Mouse (Mus musculus): Measurements from ENCODE around the gene Adam1a. TPM values are rescaled to one million over a fixed set of nuclear protein-coding genes. Genes with fewer than 3 reads are reported as not detected.

Adam1a gene
- polyA plus RNA-seq, 1 experiment from 2014 or later: 1.3 TPM

GRCm38 (mm10) chr5:121583765-121584501, 38.7 kb upstream of the Adam1a start:
- peak; percentile 39 for DNase-seq (ENCODE audit: low spot score)
- WGBS: 63% methylated on average over 12 of the region's 12 CpGs
- Histone ChIP-seq H3K27ac (0 out of 2 replicates have a peak overlapping the region, but pooled peaks have one; percentile 43), H3K9me3 (replicated peaks) (no peaks in the 10 kb centered on the region), H3K4me1 (peaks cover 16% of the 10 kb centered on the region), H3K27me3 (ENCODE audit: low read depth, poor library complexity, severe bottlenecking) (no peaks in the 10 kb centered on the region), H3K4me3 (no peak overlapping the region), H3K36me3 (peaks cover 32% of the 10 kb centered on the region)

GRCm38 (mm10) chr5:121581945-121582344, 36.7 kb upstream of the Adam1a start:
- no peak overlapping the region for H3K27ac ChIP-seq
- 88% methylated on average over 8 of the region's 8 CpGs for WGBS
- no peak overlapping the region for H3K4me3 ChIP-seq
- H3K4me1 ChIP-seq: peaks cover 16% of the 10 kb centered on the region
- no peaks in the 10 kb centered on the region for H3K27me3 ChIP-seq (ENCODE audit: low read depth, poor library complexity, severe bottlenecking)
- peaks cover 45% of the 10 kb centered on the region for H3K36me3 ChIP-seq
- DNase-seq (ENCODE audit: low spot score): no peak
- no peaks in the 10 kb centered on the region for H3K9me3 ChIP-seq (replicated peaks)

- peaks cover 90% of the 10 kb centered on the region for H3K36me3 ChIP-seq
These were observed 31.7 kb upstream of the Adam1a start for GRCm38 (mm10) chr5:121576927-121577488.

GRCm38 (mm10) chr5:121575867-121576266, 30.6 kb upstream of the Adam1a start:
- H3K9me3 ChIP-seq (replicated peaks): no peaks in the 10 kb centered on the region
- peaks cover 98% of the 10 kb centered on the region for H3K36me3 ChIP-seq
- 97% methylated on average over 11 of the region's 11 CpGs for WGBS
- DNase-seq (ENCODE audit: low spot score): no peak
- H3K27me3 ChIP-seq (ENCODE audit: low read depth, poor library complexity, severe bottlenecking): no peaks in the 10 kb centered on the region
- no peak overlapping the region for H3K4me3 ChIP-seq
- H3K4me1 ChIP-seq: no peaks in the 10 kb centered on the region
- H3K27ac ChIP-seq: no peak overlapping the region

More at GRCm38 (mm10) chr5:121576927-121577488, 31.7 kb upstream of the Adam1a start:
- Histone ChIP-seq H3K4me1 (no peaks in the 10 kb centered on the region), H3K27ac (no peak overlapping the region), H3K27me3 (ENCODE audit: low read depth, poor library complexity, severe bottlenecking) (no peaks in the 10 kb centered on the region), H3K4me3 (no peak overlapping the region), H3K9me3 (replicated peaks) (no peaks in the 10 kb centered on the region)
- WGBS: 85% methylated on average over 11 of the region's 11 CpGs
- no peak for DNase-seq (ENCODE audit: low spot score)

- Histone ChIP-seq H3K4me3 (no peak overlapping the region), H3K27ac (no peak overlapping the region), H3K4me1 (no peaks in the 10 kb centered on the region), H3K27me3 (ENCODE audit: low read depth, poor library complexity, severe bottlenecking) (no peaks in the 10 kb centered on the region), H3K9me3 (replicated peaks) (no peaks in the 10 kb centered on the region), H3K36me3 (peaks cover 97% of the 10 kb centered on the region)
- WGBS: 91% methylated on average over 13 of the region's 13 CpGs
- DNase-seq (ENCODE audit: low spot score): no peak
These were observed 28.9 kb upstream of the Adam1a start for GRCm38 (mm10) chr5:121574145-121574544.

- Histone ChIP-seq H3K9me3 (replicated peaks) (no peaks in the 10 kb centered on the region), H3K27ac (no peak overlapping the region), H3K36me3 (peaks cover 79% of the 10 kb centered on the region), H3K4me1 (no peaks in the 10 kb centered on the region), H3K4me3 (no peak overlapping the region), H3K27me3 (ENCODE audit: low read depth, poor library complexity, severe bottlenecking) (no peaks in the 10 kb centered on the region)
- WGBS: 85% methylated on average over 1 of the region's 1 CpGs
- no peak for DNase-seq (ENCODE audit: low spot score)
These were observed 25.5 kb upstream of the Adam1a start for GRCm38 (mm10) chr5:121570787-121571186.

GRCm38 (mm10) chr5:121569881-121570420, 24.7 kb upstream of the Adam1a start:
- DNase-seq (ENCODE audit: low spot score): no peak
- Histone ChIP-seq H3K9me3 (replicated peaks) (no peaks in the 10 kb centered on the region), H3K36me3 (peaks cover 71% of the 10 kb centered on the region), H3K27ac (no peak overlapping the region), H3K27me3 (ENCODE audit: low read depth, poor library complexity, severe bottlenecking) (no peaks in the 10 kb centered on the region), H3K4me1 (0 out of 2 replicates have a peak, but pooled peaks cover 1% of the 10 kb centered on the region), H3K4me3 (no peak overlapping the region)
- WGBS: 86% methylated on average over 8 of the region's 9 CpGs

GRCm38 (mm10) chr5:121566035-121566681, 20.9 kb upstream of the Adam1a start:
- no peak overlapping the region for H3K4me3 ChIP-seq
- WGBS: 91% methylated on average over 16 of the region's 16 CpGs
- H3K27ac ChIP-seq: no peak overlapping the region
- peaks cover 9% of the 10 kb centered on the region for H3K4me1 ChIP-seq
- DNase-seq (ENCODE audit: low spot score): no peak
- H3K36me3 ChIP-seq: peaks cover 34% of the 10 kb centered on the region
- no peaks in the 10 kb centered on the region for H3K9me3 ChIP-seq (replicated peaks)
- no peaks in the 10 kb centered on the region for H3K27me3 ChIP-seq (ENCODE audit: low read depth, poor library complexity, severe bottlenecking)

- peak overlapping the region; percentile 27; the same call in 1 of the 2 replicates for H3K4me3 ChIP-seq
- H3K4me1 ChIP-seq: peaks cover 9% of the 10 kb centered on the region
- peaks cover 18% of the 10 kb centered on the region for H3K36me3 ChIP-seq
- no peaks in the 10 kb centered on the region for H3K27me3 ChIP-seq (ENCODE audit: low read depth, poor library complexity, severe bottlenecking)
- H3K27ac ChIP-seq: peak overlapping the region; percentile 81
- 16% methylated on average over 11 of the region's 11 CpGs for WGBS
- H3K9me3 ChIP-seq (replicated peaks): no peaks in the 10 kb centered on the region
- DNase-seq (ENCODE audit: low spot score): peak; percentile 94
These were observed 19.2 kb upstream of the Adam1a start for GRCm38 (mm10) chr5:121564468-121564895.

- H3K27me3 ChIP-seq (ENCODE audit: low read depth, poor library complexity, severe bottlenecking): no peaks in the 10 kb centered on the region
- no peak overlapping the region for H3K27ac ChIP-seq
- DNase-seq (ENCODE audit: low spot score): no peak
- 94% methylated on average over 3 of the region's 3 CpGs for WGBS
- H3K4me3 ChIP-seq: no peak overlapping the region
- no peaks in the 10 kb centered on the region for H3K9me3 ChIP-seq (replicated peaks)
- H3K4me1 ChIP-seq: peaks cover 9% of the 10 kb centered on the region
- H3K36me3 ChIP-seq: peaks cover 5% of the 10 kb centered on the region; the same call in 1 of the 2 replicates
These were observed 17.2 kb upstream of the Adam1a start for GRCm38 (mm10) chr5:121562436-121562835.

- Histone ChIP-seq H3K27ac (no peak overlapping the region), H3K4me3 (no peak overlapping the region), H3K9me3 (replicated peaks) (no peaks in the 10 kb centered on the region), H3K4me1 (peaks cover 16% of the 10 kb centered on the region), H3K27me3 (ENCODE audit: low read depth, poor library complexity, severe bottlenecking) (no peaks in the 10 kb centered on the region), H3K36me3 (peaks cover 3% of the 10 kb centered on the region; the same call in 1 of the 2 replicates)
- WGBS: 82% methylated on average over 7 of the region's 7 CpGs
- no peak for DNase-seq (ENCODE audit: low spot score)
These were observed 3.9 kb upstream of the Adam1a start for GRCm38 (mm10) chr5:121549196-121549595.

GRCm38 (mm10) chr5:121547084-121547483, 1.8 kb upstream of the Adam1a start:
- Histone ChIP-seq H3K36me3 (peaks cover 3% of the 10 kb centered on the region; the same call in 1 of the 2 replicates), H3K27ac (no peak overlapping the region), H3K4me3 (no peak overlapping the region; the same call in 1 of the 2 replicates), H3K27me3 (ENCODE audit: low read depth, poor library complexity, severe bottlenecking) (no peaks in the 10 kb centered on the region), H3K9me3 (replicated peaks) (no peaks in the 10 kb centered on the region), H3K4me1 (peaks cover 22% of the 10 kb centered on the region)
- WGBS: 94% methylated on average over 3 of the region's 3 CpGs
- DNase-seq (ENCODE audit: low spot score): no peak

- no peak for DNase-seq (ENCODE audit: low spot score)
- Histone ChIP-seq H3K36me3 (peaks cover 3% of the 10 kb centered on the region; the same call in 1 of the 2 replicates), H3K27me3 (ENCODE audit: low read depth, poor library complexity, severe bottlenecking) (no peaks in the 10 kb centered on the region), H3K9me3 (replicated peaks) (no peaks in the 10 kb centered on the region), H3K4me1 (peaks cover 22% of the 10 kb centered on the region), H3K4me3 (peak overlapping the region; percentile 90), H3K27ac (peak overlapping the region; percentile 99)
- 44% methylated on average over 6 of the region's 6 CpGs for WGBS
These were observed 1.2 kb upstream of the Adam1a start for GRCm38 (mm10) chr5:121546530-121546895.

All from limb, embryonic 10.5 days (tissue).